Mouse (Mus musculus) layer of hippocampus, adult 8-10 months (tissue): ENCODE measurements around the gene Rfx3. TPM values are rescaled to one million over a fixed set of nuclear protein-coding genes. Genes with fewer than 3 reads are reported as not detected.

ENCODE experiments used
- DNase-seq, 2 experiments: peaks; one replicate each; pipeline ENCODE4 v3.0.0; 2022; ENCODE audit warnings: low spot score in 2 of 2
- total RNA-seq, 4 experiments: library from RNA; stranded (reverse); gene quantifications; 2 replicates each; pipeline ENCODE4 v1.2.4; 2022

The Rfx3 gene
- total RNA-seq, 4 experiments from 2014 or later, result 97.2 to 132 (median 109) TPM

DNA sequence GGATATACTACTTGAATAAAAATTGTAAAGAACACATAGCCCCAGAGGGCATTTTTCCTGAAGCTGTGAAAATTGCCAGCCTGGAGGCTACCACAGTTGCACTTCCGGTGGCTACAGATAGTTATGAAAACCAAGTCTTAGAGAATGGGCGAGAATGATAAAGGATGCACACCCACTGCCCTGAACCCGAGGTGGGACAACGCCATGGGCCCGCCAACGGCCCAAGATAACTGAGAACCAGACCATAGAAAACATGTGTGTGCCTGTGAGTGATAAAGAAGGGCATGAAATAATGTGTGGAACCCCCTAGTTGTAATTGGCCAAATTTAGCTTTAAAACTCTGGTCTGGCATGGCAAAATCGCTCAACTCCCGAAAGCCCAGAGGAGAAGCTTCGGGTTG lies 105.0 kb downstream of the Rfx3 start:
- no peak for DNase-seq

DNA sequence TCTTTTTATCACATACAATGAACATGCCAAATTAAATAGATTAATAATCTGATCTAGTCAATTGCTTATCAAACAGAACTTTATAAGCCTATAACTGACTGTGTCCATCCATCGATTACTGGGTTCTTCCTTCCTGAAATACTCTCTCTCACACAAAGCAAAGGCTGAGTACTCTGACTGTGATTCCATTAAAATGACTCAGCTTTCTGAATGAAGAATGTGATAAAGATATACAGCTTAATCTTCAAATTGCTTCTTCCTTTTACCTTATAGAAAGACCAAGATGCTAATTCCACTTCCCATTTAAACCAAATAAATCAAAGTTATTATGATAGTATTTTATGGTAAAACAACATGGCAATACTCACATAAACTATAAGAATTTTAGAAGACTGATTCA lies 105.8 kb downstream of the Rfx3 start:
- DNase-seq, result no peak

DNA sequence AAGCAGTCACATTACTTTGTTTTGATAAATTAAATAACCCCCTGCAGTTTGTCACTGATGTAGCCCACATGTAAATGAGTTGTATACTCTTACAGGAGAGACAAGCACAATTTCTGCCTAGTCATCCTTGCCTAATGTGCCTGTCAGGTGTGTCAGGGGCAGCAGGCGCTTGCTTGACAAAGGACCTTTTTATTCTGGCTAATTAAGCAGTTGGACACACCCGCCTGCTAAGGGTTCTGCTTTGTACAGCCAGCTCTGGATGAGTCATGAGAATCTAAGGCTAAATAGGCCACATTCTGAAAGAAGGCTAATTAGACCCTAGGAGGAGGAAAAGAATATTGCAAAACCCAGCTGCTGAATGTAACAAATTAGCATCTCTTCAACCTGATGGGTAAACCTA lies 106.3 kb downstream of the Rfx3 start:
- DNase-seq, result peak; percentile 44 to 65

DNA sequence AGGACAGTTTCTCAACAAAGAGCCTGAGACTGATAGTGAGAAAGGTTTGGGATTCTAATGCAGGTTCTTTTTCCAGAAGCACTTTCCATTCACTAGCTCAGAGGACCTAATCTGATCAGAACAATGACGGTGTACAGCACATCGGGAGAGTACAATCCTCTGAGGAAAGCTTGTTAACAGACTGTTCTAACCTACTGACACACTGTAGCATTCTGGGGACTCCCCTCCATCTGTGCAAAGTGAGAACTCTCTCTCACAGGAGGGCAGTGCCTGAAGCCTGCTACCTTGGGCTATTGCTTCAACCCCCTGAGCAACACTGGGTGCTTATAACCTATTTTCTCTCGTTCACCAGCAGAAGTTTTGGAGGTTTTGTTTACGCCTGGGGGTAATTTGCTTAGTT lies 106.8 kb downstream of the Rfx3 start:
- no peak for DNase-seq

DNA sequence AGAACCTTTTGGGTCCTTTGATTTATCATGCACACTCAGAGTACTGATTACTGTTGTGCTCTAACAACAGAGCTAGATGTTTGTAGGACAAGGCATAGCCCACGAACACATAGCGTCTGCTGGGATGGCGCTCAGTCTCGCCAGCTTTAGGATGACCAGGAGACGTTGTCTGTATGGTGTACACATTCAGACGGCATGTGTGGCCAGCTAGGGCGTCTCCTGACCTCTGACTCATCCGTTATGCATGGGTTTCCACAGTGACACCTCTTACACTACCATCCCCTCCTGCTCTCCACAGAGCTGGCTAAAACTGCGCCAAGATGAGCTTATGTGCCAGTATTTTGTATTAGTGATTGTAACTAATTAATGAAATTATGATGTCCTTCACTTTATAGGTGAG lies 108.4 kb downstream of the Rfx3 start:
- DNase-seq, result no peak

DNA sequence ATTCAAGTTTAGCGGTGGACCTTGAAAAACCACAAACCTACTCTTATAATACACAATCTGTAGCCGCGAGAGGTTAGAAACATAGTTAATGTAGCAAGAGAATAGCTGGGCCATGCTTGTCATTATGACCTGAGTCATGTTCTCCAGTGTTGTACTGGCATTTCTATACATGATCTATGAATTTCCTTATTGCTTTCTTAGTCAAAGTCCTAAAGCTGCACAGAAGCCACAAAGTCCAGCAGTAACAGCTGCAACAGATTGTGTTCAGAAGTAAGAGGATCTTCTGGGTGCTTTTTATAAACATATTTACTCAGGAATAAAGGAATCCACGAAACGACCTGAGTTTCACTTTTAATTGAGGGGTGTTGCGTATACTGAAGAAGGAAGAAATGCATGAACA lies 109.3 kb downstream of the Rfx3 start:
- DNase-seq, result no peak

DNA sequence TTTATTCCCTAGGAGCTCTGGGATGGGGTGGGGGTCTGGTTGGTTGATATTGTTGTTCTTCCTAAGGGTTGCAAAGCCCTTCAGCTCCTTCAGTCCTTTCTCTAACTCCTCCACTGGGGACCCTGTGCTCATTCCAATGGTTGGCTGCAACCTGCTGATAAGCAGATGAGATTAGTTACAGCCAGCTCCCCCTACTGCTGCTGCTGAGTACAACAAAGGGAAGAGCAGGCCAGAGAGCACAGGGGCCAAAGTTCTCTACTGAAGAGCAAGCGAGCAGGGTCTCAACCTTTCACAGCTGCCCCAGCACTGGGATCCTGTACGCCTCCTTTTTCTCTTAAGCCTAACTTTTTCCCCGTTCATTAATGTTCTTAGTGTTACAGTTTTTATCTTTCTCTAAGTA lies 126.4 kb downstream of the Rfx3 start:
- no peak for DNase-seq

DNA sequence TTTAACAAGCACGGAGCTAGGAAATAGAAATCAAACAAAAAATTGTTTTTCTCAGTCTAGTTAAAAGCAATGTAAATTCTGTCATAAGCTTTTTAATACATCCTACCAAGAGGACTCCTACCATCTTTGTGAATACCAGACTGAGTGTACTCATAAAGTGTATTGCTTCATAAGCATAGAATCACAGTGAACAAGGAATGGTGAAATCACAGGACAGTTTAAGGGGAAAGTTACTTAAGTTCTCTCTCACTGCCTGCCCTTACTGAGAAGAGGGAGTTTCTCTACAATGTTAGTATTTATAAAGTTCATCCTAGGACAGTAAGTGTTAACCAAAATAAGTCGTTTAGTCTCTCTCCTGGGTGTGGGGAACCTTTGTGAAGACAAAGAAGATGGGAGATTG lies 133.5 kb downstream of the Rfx3 start:
- DNase-seq, result no peak

DNA sequence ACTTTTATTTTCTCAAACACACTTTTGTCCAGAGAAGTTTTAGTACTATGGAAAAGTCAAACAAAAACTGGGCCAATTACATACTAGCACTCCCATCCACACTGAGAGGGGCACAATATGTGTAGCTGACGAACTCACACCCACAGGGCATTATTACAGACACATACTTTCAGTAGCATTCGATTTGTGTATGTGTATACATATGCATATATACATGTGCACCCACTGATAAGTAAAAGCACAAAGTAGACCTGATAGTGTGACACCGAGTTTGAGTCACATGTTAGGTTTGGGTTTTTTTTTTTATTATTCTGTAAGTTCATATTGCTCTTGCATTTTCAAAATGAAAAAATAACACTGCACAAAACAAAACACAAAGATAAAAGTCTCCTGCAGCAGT lies 140.2 kb downstream of the Rfx3 start:
- no peak for DNase-seq

DNA sequence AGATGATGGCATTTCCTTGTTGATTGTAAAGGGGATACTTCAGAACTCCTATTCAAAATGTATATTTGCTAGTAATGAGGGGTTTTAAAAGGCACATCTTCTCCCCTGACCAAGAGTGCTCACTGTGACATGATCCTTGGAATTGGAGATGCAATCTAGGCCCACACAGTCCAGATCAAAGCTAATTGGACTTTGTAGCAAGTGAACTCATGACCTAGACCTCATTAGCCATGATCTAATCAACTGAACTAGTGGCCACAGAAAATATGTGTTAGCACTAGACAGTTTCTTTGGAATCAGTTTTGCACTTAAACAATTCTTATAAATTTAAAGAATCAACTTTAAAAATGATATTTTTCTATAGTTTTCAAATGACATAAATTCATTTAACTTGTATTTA lies 151.3 kb downstream of the Rfx3 start:
- no peak for DNase-seq

DNA sequence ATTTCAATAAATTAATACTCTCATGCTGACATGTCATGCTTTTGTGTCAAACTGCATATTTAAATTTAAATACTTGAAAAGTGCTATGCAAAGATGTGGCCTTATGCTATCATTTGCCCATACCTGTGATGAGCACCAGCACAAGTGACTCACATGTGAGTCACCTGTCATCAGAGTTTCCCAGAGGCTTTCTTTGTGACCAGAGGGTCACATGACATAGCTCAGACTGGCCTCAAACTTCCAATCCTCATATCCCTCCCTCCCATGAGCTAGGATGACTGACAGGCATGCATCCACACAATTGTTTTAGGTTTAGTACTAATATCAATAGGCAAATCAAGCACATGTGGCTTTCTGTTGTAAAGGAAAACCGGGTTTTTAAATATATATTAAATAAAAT lies 162.0 kb downstream of the Rfx3 start:
- no peak for DNase-seq

DNA sequence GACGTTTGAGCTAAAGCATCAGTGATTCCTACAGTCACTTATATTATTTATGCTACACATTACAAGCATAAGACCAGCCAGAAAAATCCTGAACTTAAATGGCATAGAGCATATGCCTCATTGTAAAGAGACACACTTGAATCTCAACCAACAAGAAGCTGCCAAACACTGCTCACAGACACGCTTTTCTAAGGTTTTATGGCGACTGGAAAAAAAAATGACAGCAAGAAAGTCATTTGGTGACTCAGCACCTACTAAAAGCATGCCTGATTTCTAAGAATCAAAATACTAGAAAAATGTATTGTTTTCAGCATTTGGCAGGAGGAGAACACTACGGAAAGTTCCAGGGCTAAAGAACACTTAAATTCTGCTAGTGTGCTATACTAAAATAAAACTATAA lies 163.9 kb downstream of the Rfx3 start:
- no peak for DNase-seq

DNA sequence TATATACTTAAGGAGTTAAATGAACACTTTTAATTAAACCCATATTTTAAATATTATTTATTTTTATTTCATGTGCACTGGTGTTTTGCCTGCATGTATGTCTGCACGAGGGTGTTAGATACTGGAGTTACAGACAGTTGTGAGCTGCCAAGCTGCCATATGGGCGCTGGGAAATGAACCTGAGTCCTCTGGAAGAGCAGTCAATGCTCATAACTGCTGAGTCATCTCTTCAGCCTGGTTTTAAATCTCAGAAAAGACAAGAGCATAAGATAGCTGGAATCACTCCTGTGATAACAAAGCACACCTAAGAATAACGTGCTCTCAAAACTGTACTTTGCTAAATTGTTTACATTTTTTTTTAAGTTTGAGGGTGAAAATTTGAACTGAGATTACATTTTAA lies 172.3 kb downstream of the Rfx3 start:
- no peak for DNase-seq

DNA sequence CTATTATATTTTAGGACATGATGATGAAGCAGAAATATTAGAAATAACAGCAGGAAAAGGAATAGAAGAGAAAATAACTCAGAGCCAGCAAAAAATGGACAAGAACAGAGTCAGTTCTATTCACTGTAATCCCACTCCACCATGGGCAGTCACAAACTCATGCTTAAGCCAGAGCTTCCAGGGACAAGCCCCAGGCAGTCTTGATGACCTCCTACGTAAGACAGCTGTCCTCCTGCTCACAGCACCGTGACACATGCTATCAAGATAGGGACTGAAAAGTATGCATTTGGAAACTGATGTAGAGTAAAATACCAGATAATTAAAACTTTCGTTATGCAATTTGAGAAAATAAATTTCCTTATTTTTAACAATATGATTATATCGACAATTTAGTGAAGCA lies 172.9 kb downstream of the Rfx3 start:
- DNase-seq, result no peak

DNA sequence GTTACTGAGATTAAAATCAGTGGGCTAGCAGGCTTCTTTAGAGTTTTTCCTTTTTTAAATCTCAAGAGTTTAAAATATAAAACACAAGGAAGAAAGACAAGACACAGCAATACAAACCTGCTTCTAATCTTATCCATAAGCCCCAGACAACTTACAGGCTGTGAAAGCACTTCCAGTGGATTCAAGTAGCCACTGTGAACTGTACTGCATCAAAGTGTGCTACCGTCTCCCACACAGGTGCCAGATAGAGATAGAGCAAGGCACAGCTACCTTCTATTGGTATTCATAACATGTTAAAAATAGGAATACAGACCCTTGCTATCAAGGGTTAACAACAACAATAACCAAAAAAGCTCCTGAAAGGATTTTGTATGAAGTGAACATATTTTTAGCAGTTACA lies 178.5 kb downstream of the Rfx3 start:
- no peak for DNase-seq

DNA sequence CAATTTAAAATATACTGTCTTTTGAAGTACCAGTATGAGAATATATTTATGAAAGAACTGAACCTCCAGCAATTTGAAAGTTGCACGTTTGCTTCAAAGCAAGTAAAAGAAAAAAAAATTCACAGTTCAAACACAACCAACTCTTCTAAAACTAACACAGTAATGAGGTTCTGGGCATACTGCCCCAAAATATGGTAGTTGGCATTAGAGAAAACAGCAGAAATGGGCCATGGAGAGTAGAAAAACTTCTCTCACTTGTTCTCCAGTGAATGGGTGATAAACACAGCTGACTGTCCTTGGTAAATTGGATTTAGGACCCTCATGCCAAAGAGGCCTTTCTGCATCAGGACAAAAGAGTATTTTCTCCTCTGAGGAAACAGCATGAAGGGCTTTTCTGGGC lies 182.7 kb downstream of the Rfx3 start:
- DNase-seq, result no peak

DNA sequence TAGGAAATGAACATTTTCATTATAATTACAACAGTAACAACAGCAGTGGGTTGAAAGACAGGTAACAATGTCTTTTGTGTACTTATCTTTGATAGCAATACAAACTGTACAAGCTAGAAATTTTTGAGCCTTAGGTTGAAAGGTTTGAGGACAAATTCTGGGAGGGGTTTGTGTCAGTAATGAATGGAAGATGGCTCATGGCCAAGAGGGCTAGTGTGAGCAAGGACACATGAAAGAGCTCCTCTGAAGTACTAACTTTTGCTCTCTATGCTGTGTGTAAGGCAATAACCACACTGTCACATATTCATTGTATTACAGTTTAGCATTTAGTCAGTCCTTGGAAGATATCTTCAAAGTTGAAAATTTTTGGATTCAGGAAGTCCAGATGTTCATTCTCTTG lies 193.3 kb downstream of the Rfx3 start:
- DNase-seq, result no peak

DNA sequence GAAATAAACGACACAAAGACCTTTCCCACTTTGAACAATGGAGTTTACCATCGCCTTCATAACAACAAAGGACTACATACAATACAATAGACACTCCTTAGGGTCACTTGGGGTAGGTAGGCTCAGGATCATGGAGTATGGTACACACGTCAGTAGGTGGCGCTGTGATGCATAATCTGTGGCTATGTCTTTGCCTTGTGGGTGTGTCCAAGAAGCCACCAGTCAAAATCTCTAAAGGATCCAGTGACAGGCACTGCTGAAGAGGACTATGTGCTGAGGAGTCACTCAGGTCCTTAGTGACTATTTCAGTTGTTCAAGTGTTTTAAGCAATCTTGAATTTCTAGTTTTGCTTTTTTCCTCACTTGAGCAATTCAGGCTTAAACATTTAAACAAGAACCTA lies 230.9 kb downstream of the Rfx3 start:
- DNase-seq, result peak in 1 of 2 experiments; percentile 38

DNA sequence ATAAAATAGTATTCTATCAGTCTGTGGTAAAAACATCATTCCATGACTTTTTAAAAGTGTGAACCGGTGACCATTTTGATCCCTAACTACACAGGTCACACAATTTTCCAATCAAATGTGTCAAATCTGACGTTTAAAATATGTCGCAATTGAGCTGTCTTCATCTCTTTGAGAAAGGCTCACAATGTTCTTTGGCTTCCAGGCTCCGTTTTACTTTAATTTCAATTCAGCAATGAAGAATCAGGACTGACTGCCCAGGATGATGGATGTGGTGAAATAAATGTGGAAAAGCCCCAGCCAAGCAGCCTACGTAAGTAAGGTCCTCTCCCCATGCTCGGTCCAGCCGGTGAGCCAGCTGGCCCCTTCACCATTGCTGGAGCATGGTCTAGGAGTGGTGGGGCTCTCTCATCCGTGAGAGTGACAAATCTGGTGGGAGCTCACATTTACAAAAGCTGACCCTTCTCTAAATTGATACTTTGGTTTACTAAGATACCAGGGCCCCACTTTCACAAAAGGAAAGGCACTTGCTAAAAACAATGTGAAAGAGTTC lies 240.2 kb downstream of the Rfx3 start:
- no peak for DNase-seq

DNA sequence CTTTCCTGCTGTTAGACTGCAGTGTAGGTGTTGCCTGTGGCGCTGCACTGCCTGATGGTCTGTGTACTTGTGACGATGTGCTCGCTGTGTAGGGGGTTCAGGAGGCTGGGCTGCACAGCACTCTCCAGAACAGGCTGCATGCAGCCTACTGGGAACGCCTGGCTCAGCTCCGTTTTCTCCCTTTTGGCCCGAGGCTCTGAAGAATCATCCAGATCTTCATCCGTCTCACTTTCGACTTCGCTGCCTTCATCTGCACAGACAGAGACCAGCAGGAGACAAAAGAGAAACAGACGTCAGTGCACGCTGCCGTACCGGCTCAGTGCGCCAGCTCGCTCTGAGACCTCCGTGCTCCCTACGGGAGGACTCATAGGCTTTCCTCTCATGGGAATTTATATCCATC lies 242.5 kb downstream of the Rfx3 start:
- no peak for DNase-seq

DNA sequence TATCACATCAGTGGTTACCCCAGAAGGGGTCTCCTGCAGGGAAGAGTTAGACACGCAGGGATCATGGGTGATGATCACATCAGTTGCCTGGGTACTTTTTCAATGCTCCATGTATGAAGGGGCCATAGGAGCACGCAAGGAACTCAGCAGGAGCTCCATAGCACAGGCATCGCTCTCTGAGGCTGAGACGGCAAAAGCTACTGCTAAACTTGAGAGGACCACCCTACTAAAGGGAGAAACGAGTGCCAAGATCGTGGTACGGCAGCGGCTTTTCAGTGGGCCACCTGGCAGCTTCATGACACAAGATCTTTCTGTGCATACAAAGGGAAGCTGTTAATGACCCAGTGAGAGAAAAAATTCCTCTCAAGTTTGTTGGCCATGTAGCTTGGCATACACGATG lies 250.7 kb downstream of the Rfx3 start:
- DNase-seq, result no peak

DNA sequence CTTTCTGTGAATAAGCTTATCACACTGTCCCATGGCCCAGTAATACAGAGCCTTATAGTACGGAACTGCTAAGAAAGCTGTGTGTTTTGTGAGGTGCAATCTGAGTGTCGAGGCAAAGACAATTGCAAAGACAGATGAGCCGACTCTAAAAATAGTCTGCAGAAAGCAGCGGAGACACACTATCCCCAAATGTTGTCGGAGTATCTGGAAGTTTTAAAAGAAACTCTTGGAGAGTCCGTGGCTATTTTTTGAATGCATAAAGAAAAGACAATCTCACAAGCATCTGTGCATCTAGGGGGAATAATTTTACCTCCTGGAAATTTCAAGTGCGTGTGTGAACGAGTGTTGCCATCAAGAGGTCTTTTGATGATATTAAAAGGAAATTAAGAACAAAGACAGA lies 251.6 kb downstream of the Rfx3 start:
- no peak for DNase-seq

DNA sequence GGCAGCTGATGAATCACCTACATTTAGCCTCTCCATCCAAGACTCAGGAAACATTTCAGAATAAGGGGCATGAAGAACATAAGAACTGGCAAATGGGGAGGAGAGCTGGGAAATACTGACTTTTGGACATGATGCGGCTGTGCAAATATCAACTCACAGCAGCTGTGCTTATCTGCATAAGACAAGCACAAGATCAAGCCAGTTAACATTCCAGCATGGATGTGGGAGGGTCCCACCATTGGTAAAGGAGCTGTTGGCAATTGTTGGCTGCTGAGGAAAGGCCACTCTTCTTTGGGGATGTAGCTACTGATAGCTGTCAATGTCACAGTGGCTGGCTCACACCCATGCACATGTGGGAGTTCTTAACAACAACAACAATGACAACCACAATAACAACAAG lies 263.7 kb downstream of the Rfx3 start:
- DNase-seq, result no peak

DNA sequence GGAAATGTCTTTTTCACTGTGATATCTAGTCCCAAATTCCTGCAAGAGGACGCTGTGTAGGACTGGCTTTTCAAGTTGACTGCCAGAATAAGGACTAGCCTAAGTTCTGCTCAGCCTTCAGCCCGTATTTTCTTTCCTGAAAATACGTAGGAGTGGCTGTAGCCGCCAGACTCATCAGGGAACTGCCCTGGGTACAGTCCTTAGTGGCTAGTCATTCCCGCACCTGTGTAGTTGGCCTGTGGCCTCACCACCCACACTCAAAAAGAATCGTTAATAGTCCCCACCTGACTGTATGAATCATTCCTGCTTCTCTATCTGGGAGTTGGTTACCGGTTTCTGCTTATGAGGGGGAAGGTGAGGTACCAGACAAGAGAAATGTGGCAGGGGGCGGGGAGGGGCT lies 272.1 kb downstream of the Rfx3 start:
- no peak for DNase-seq
